Mouse (Mus musculus): ENCODE results near the gene Spz1. TPM values are rescaled to one million over a fixed set of nuclear protein-coding genes. Genes with fewer than 3 reads are reported as not detected.

The Spz1 gene
- polyA plus RNA-seq, 1 experiment, result not detected

DNA sequence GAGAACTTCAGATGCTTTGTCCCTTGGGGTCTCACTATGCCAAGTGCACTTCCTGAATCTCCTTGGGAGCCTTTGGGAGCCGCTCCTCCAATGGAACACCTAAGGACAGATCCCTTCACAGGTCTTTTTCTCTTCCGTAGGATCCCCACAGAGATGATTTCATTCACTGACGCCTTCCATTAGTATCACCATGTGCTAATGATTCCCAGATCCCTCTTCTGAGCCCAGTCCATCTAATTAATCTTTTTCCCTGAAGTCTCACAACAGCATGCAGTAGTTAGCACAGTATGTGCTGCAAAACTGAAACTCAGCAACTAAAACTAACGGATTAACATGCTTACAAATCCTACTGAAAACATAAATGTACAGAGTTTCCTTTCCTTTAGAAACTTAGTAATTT lies 36.8 kb downstream of the Spz1 start:
- Histone ChIP-seq H3K4me1 (ENCODE audit: control insufficient read depth, insufficient read depth, low read length) (no peaks in the 10 kb centered on the region; the same call in 1 of the 2 replicates), H3K4me3 (replicated peaks; ENCODE audit: extremely low read depth, low read depth, low read length) (no peak overlapping the region)
- no peak for DNase-seq
- 67% methylated on average over 4 of the region's 4 CpGs for WGBS
- TF ChIP-seq POLR2A (IDR thresholded peaks at IDR 0.05; ENCODE audit: borderline replicate concordance, extremely low read depth, low read depth, low read length) (no peak), CTCF (IDR thresholded peaks at IDR 0.05; ENCODE audit: insufficient read depth, low read length) (no peak)

DNA sequence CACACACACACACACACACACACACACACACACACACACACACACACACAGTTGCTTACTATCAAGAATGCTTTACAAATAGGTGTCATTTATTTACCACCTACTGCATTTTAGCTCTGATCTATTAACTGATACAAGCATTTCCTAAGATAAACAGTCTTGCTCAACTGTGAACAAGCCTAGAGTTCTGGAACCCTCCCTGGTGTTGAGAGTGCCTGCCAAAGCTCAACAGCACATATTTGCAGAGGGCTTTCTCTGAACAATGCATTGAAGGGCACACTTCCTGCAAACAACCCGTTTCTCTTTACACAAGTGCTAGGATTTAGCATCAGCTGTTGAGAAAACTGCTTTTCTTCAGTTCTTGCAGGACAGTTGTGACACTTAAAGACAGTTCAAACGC lies 42.2 kb downstream of the Spz1 start:
- WGBS, result 35% methylated on average over 2 of the region's 2 CpGs
- peaks cover 3% of the 10 kb centered on the region for H3K4me1 ChIP-seq (ENCODE audit: control insufficient read depth, insufficient read depth, low read length)
- no peak for TF ChIP-seq POLR2A (IDR thresholded peaks at IDR 0.05; ENCODE audit: borderline replicate concordance, extremely low read depth, low read depth, low read length)
- TF ChIP-seq CTCF (IDR thresholded peaks at IDR 0.05; ENCODE audit: insufficient read depth, low read length), result no peak
- no peak for DNase-seq
- H3K4me3 ChIP-seq (replicated peaks; ENCODE audit: extremely low read depth, low read depth, low read length), result no peak overlapping the region

DNA sequence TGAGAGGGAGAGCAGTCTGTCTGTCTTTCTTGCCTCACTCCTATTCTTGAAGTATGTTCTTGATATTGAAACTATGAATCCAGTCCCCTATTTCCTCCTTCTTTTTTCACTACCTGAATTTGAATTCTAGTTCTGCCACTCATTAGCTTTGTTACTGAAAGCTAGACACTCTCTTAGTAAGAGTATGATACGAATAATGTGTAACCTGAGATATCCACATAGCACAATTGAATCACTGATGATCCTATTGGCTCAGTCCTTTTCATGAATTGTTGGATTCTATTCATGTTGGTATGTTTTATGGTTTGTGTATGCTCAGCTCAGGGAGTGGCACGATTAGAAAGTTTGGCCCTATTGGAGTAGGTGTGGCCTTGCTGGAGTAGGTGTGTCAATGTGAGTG lies 43.8 kb downstream of the Spz1 start:
- Histone ChIP-seq H3K4me3 (replicated peaks; ENCODE audit: extremely low read depth, low read depth, low read length) (no peak overlapping the region), H3K4me1 (ENCODE audit: control insufficient read depth, insufficient read depth, low read length) (peaks cover 3% of the 10 kb centered on the region)
- DNase-seq, result no peak
- no peak for TF ChIP-seq POLR2A (IDR thresholded peaks at IDR 0.05; ENCODE audit: borderline replicate concordance, extremely low read depth, low read depth, low read length)
- no peak for TF ChIP-seq CTCF (IDR thresholded peaks at IDR 0.05; ENCODE audit: insufficient read depth, low read length)
- 48% methylated on average over 2 of the region's 2 CpGs for WGBS

DNA sequence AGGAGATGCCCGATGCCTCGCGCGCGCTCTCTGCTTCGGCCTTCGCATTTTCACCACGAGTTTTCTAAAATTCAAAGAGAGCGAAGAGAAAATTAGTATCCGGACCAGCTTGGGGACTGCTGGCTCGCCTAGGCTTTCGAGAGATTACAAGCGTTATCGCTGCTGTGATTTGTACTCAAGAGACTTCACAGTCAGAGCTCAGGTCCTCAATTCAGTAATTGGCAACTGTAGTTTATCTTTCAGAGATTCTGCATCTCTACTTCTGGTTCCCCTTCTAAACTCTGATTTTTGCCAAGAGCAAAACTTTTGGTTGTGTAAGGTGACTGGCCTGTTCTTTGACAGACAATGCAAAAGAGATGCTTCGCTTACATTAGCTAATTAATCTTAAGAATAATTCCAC lies 44.7 kb downstream of the Spz1 start:
- H3K4me3 ChIP-seq (replicated peaks; ENCODE audit: extremely low read depth, low read depth, low read length), result peak overlapping the region; percentile 98
- peaks cover 3% of the 10 kb centered on the region for H3K4me1 ChIP-seq (ENCODE audit: control insufficient read depth, insufficient read depth, low read length)
- TF ChIP-seq POLR2A (IDR thresholded peaks at IDR 0.05; ENCODE audit: borderline replicate concordance, extremely low read depth, low read depth, low read length) (no peak), CTCF (IDR thresholded peaks at IDR 0.05; ENCODE audit: insufficient read depth, low read length) (no peak)
- DNase-seq, result no peak
- WGBS, result 3% methylated on average over 15 of the region's 15 CpGs

DNA sequence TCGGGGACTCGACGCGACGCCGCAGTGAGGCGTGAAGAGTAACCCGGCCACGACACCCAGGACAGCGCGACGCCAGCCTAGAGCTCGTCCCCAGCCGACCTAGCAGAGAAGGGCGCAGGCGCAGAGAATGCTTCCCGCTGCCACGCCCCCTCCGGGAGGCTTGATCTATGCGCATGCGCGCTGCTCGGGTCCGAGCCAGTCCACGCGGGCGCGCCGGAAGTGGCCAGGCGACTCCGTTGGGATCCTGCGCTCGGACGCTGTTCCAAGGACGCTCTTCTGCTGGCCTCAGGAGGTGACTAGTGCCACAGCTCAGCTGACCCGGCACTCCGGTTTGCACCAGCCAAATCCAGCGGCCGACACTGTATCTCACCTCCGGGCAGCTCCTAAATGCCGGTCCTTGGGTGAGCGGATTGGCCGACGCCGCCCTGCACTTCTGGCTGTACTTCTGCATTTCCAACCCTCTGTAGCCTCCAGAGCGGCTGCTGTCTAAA lies 45.2 kb downstream of the Spz1 start, which contains the start of gene Zfyve16:
TSS of gene Zfyve16 (minus strand) at position 148 of the 491 bp plus-strand sequence.
- Histone ChIP-seq H3K4me3 (replicated peaks; ENCODE audit: extremely low read depth, low read depth, low read length) (peak within 1 kb of the TSS; percentile 98), H3K4me1 (ENCODE audit: control insufficient read depth, insufficient read depth, low read length) (peaks cover 3% of the 10 kb centered on the region)
- DNase-seq, result peak; percentile 98
- no peak; the same call in 1 of the 2 replicates for TF ChIP-seq POLR2A (IDR thresholded peaks at IDR 0.05; ENCODE audit: borderline replicate concordance, extremely low read depth, low read depth, low read length)
- no peak for TF ChIP-seq CTCF (IDR thresholded peaks at IDR 0.05; ENCODE audit: insufficient read depth, low read length)
- WGBS, result under 1% methylated on average over 46 of the region's 46 CpGs

DNA sequence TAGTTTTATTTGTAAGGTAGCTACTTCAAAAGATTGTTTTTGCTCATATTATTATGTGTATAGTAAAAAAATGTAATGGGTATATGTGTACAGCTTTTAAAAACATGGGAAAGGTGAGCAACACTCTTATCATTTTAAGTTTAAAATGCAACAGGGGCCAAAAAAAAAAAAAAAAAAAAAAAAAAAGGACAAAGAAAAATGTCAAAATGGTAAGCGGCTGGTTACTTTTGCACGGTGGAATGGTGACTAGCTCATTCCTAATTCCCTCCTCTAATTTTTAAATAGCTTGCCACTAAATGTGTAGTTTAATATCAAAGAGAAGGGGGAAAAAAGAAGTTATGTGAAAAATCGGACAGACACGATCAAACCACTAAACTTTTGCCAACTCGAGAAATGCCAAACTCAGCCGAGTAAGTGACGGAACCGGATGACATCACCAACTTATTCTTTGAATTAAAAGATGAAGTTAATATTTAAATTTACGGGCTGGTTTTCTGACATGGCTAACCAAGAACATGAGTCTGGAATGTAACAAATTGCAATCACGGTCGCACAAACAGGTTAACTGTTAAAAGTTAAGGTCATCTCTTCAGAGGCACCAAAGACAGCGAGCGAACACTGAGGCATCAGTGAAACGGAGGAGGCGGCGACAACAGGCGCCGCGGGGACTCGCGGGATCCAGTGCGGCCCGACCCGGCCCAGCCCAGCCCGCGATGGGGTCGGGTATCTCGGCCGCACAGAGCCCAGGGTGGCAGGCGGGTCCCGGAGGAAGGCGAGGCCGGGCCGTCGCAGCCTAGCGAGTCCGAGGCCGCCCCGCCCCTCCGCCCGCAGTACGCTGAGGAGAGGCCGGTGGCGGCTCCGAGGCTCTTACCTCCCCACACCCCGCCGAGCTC lies 45.9 kb downstream of the Spz1 start:
- no peak for DNase-seq
- TF ChIP-seq POLR2A (IDR thresholded peaks at IDR 0.05; ENCODE audit: borderline replicate concordance, extremely low read depth, low read depth, low read length), result no peak
- no peak for TF ChIP-seq CTCF (IDR thresholded peaks at IDR 0.05; ENCODE audit: insufficient read depth, low read length)
- WGBS, result 1% methylated on average over 47 of the region's 47 CpGs
- H3K4me3 ChIP-seq (replicated peaks; ENCODE audit: extremely low read depth, low read depth, low read length), result peak overlapping the region; percentile 98
- peaks cover 3% of the 10 kb centered on the region for H3K4me1 ChIP-seq (ENCODE audit: control insufficient read depth, insufficient read depth, low read length)

Other genes with a start within 250 kb of the Spz1 start
- gene Dhfr, start 221.4 kb downstream of the Spz1 start, polyA plus RNA-seq (2012; rRNA removed), result 0.45 and 0.57 TPM in 2 replicates
- 1.8 and 3.2 TPM in 2 replicates for gene Msh3, start 221.2 kb downstream of the Spz1 start, polyA plus RNA-seq (2012; rRNA removed)
- gene Ankrd34b, start 150.3 kb downstream of the Spz1 start, polyA plus RNA-seq (2012; rRNA removed), result 0.02 TPM in 1 of 2 replicates, not detected in the other
- 3.4 and 4.1 TPM in 2 replicates for gene Fam151b, start 92.2 kb downstream of the Spz1 start, polyA plus RNA-seq (2012; rRNA removed)
- 3.1 and 5.1 TPM in 2 replicates for gene Zfyve16, start 45.3 kb downstream of the Spz1 start, polyA plus RNA-seq (2012; rRNA removed)
- 28.4 and 38.3 TPM in 2 replicates for gene Serinc5, start 34.9 kb upstream of the Spz1 start, polyA plus RNA-seq (2012; rRNA removed)
- 1.3 and 5.3 TPM in 2 replicates for gene Thbs4, start 218.6 kb upstream of the Spz1 start, polyA plus RNA-seq (2012; rRNA removed)

All from lung, adult 2 months (tissue).